Mouse (Mus musculus) cerebellum, postnatal 36 days (tissue): ENCODE data around the gene Sorcs3.

Experiments
- DNase-seq, 2 experiments: peaks; one replicate each; pipeline ENCODE4 v3.0.0; 2021 to 2022; ENCODE audit warnings: mixed read lengths in 2 of 2

Gene Sorcs3

DNA sequence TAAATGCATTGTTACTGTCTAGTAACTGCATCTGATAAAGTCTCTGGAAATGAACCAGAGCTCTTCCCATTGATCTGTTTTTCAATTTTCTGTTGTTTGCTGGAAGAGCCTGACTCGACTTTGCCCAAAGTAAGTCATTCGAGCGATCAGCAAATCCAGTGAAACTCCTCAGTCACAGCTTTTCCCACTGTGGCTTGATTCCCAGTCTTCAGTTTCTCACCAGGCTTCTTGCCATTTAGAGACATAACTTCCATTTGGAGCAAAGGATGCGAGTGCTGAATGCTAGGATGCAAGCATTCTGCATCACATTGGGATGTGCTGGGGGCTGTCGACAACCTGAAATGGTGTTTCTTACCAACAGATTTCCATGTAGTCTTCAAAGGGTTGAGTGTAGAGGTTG lies 521.8 kb downstream of the Sorcs3 start:
- DNase-seq: no peak

DNA sequence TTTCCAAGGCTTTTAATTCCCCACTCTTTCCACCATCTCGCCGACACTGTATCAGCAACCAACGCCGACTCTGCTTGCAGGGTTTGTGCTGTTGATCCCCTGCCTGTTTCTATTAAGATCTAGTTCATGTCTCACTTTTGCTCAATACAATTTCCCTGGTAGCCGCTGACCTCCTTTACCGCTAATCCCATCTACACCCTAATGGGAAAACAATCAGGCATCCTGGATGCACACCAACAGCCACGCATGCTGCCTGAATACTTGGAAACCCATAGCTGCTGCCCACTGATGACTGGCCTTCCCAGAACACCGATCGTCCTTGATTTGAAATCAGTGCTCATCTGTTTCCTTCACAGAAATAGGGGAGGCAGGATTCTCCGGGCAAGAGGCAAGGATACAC lies 525.9 kb downstream of the Sorcs3 start:
- peak in 1 of 2 experiments; percentile 4 for DNase-seq

DNA sequence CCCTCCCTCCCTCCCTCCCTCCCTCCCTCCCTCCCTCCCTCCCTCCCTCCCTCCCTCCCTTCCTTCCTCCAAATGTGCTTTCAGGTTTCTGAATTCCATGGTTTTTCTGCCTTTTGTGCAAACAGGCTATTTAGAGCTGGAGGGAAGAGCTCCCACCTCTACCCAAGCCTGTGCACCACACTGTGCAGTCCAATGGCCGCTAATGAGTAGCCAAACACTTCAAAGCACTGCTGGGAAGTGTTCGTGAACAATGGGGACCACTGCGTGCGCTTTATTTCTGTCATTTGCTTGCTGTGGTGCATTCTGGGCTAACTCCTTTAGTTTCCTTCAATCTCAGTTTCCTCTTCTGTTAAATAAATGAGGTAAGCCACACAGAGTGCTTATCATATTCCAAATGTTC lies 528.5 kb downstream of the Sorcs3 start:
- DNase-seq: no peak

DNA sequence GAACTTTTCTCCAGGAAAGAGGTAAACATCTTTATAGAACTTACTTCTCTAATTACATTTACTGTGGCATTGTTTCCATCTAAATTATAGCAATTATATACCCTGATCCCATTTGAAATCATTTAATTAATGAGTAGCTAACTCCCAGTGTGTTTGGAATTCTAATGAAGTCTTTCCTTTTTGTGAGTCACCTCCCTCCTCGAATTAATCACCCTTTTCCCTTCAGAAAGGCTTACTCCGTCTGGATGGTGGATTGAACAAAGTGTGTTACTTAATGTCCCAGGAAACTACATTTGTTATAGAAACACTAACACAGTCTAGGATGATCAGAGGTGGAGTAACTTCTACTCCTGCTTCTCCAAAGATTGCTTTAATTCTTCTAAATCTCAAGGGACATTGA lies 531.7 kb downstream of the Sorcs3 start:
- DNase-seq: no peak

DNA sequence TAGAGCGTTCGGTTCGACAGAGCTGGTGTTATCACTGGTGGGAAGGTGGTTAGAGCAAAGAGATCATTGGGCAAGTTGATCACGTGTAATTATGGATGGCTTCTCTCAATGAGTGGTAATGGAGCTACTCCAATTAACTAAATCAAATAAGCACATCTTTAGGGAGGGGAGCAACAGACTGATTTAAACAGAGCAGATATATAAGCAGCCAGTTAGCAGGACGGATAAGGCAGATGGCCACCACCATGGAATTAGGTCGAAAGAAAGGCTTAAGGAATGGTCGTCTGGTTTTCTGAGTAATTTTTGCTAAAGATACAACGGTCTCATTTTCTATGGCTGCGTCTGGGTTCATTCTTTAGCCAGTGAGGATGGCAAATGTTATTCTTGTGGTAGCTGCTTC lies 549.3 kb downstream of the Sorcs3 start:
- no peak for DNase-seq

DNA sequence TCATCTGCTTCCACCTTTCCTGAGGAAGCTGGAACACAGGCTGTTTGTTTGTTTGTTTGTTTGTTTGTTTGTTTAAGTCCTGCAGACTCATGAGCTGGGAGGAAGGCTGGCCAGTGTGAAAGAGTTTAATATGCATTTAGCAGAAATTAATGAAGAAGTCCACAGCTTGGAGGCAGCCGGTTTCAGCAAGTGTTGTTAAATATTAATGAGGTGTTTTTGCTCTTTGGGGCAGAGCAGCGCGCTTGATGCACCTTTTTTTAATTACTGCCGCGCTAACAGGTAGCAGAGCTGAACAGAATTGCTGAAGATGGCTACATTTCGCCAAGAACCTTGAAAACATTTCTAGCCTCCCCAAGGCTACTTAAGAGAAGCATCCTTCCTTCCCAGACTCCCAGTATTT lies 551.0 kb downstream of the Sorcs3 start:
- no peak for DNase-seq

DNA sequence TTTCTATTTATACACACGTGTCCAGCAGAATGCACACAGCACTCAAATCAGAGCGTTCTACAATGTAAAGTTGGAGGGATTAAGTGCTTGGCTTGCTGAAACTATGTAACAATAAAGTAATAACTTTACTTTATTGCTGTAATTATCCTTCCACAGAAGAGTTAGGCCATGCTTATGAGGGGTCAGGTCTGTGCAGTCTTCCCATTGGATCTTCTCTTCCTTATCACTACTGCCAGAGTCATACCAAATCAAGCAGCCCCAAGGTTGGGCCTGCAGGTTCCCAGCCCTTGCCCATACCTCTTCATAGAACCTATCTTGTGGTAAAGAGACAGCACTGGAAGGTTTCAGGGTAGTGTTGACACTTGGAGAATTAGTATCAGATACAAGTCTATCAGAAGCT lies 560.7 kb downstream of the Sorcs3 start:
- no peak for DNase-seq

DNA sequence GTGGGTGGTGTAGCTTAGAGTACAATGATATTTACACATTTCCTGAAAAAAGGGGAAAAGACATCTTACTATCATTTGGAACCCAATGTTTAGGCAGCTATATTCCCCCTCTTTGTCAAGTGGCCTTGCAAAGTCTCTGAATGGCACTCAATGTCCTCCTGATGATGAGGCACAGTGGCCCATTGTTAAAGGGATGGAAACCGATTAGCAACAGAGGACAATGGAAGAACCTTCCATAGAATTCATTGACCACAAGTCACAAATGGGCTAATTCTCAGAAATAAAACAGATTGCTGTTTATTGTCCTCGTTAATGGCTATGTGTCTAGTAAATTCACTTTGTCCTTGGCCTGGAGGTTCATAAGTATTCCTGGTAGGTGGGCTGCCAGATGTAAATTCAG lies 565.7 kb downstream of the Sorcs3 start:
- no peak for DNase-seq

DNA sequence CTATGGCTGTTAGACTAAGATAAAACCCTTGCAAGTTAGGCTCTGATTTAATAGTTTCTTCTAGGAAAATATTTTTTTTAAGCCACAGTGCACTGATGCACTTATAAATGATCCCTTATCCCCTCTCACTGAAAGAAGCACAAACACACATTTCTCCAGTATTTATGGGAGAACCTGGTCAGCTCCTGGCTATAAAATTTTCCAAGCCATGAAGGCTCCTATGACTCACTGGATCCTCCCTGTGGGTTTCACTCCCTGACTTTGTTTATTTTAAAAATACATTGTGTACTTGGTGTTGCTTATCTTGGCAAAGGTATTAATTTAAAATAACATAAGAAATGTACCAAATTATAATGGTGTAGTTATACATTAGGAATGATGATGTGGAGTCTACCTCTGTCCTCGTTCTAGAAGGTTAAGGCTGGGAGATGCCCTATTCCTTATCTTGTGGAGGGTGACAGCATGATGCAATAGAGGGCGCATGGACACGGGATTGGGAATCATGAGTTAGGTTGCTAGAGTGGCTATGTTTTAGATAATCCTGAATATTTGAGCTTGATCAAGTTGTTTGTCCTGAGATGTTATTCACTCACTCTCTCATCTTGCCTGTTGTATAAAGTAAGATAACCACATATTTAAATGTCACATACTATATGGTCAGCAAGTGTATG lies 573.4 kb downstream of the Sorcs3 start:
- no peak for DNase-seq

DNA sequence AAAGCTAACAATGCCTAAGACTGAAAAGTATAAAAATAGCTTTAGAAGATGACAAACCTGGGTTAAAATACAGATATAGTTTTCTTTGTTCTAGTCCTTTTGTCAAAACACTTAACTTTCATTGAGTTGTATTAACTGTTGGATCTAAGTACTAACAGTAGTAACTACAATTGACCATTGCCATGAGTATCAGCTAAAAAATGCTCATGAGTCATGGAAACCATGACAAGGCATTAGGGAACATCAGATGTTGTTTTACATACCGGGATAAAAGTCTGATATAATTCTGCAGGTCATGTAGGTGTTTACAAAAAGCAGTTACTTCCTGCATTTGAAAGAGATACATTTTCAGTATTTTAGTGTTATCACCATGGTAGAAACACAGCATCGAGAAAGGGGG lies 575.0 kb downstream of the Sorcs3 start:
- DNase-seq: no peak

DNA sequence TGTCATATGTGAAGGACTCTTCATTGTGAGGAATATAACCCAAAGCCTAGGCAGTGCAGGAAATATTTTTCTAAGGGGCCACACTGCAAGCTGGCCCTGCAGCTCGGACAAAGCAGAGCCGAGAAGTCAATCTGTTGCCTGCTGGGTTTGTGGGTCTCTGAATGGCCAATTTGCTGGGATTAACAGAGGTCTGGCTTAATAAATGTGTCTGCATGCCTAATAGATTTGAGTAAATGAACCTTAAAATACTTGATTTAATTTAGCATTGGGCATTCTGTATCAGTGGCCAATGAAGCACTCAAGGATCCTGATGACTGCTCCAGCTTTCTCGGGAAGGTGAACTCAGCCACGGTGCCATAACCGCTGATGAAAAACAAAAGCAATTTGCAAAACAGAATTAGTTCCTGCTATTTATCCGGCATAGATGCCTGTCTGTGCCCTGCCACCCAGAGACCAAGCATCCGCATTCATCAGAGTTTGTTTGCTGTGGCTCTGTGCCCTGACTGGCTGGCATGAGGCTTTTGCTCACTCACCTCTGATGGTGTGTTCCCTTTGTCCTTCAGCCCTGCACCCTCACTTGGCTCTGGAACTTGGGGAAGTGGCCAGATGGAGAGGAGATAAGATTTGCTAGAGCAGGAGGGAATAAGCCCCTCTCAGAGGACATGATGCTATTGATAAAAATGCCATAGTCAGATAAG lies 576.3 kb downstream of the Sorcs3 start:
- no peak for DNase-seq

DNA sequence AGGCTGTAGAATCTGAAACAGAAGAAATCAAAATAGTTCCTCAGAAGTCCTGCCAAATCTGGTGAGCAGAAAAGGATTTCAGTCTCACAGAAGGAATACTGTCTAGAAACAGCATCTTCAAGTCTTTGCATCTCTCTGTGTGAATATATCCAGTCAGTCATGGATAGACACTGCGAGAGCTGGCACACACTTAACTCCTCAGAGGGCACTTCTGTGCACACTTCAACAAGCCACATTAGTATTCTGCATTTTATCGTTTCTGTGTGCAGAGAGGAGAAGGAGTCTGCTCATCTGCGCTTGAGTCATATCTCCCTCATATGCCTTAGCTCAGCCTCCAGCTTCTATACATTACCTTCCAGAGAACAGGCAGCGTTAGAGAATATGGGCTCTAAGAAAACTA lies 581.4 kb downstream of the Sorcs3 start:
- DNase-seq: no peak

DNA sequence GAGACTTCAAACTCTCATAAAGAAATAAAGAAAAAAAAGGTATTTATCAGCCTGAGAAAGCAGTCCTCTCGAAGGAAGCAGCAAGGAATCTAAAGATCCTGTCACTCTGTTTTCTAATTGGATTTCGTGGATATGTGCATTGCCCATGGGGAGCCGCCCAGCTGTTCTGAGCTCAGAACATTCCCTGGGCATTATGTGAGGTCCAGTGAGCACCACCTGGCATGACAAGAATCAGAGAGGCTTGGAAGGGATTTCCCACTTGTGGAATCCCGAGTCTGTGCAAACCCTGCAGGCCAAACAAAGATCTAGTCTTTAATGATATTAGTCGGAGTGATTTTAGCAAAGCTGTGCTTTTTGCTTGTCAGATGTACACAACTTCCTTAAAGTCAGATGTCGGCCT lies 598.7 kb downstream of the Sorcs3 start:
- DNase-seq: no peak

DNA sequence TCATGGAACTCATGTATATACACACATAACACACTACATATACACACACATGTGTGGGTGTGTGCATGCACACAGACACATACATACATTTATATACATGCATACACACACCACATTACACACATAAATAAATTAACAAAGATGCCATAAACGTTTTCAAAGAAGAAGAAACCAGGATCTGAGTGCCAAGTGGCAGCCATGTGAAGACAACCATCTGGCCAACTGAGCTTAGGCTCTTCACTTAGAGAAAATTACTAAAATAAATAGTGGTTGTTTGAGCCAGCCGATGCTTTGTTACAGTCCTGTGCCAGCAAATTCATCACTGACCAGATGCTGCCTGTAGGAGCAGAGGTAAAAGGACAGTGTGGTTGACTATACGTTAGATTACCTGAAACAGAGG lies 605.7 kb downstream of the Sorcs3 start:
- DNase-seq: no peak

DNA sequence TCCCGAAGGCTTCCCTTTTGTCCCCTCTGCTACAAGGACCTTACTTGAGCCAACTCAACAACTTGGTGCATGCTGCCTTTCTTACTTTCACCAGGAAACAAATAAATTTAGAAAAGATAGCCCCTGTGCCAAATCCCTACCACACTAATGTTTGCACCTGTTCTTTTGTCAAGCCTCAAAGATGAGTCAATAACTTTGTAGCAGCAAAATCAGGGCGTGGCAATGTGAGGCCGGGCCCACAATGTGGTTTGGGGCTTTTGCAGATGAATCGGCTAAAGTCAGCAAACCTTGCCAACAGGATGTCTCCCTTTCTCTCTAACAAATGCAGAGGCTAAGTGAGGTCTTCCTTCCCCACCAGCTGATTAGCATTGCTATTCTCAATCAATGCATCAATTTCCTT lies 608.0 kb downstream of the Sorcs3 start:
- no peak for DNase-seq

DNA sequence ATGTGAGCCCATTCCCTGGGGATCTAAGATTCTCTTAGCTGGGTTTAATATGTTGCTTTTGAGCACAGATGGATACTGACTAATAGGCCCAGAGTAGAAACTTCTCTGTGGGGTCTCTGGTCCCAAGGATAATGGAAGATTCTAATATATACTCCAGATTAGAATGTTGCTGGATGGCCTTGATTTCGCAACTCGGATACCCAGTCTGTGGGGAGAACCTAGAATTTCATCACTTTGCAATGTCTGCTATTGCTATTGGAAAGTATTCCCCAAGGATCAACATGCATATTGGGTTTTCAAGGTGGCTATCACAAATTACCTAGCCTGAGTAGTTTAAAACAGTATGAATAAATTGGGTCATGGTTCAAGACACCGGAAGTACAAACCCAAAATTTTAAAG lies 609.2 kb downstream of the Sorcs3 start:
- DNase-seq: no peak

DNA sequence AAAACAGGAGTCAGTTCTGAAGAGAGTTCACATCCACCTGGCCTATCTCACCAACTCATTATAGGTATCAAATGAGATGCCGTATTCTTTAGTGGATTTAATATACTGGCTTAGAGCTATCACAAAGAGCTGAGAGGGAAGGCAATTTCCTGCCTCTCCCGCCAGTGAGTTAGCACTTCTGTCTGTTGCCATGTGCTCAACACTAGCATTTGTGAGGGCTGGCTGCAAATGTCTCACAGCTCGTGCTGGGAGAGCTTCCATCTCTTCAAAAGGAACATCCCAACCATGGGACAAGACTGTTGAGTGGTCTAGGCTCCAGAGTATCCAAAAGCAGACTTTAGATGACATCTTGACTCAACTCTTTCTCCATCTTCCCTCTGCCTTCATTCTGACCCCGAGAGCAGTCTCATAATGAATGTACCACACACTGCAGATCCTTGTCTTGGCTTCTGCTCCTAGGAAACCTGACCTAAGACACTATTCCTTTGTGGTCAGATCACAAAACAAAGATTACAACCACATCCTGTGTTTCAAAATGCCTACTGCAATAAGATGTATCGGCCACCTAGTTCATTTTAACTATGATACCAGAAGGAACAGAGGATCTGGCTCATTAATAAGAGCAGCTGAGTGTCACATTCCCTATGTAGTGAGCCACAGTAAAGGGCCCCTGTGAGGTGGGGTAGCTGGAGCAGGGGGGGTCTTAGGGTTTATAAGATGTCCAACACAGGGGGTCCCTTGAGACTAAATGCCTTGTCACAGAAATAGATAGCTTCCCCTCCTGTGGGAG lies 614.9 kb downstream of the Sorcs3 start:
- DNase-seq: no peak

DNA sequence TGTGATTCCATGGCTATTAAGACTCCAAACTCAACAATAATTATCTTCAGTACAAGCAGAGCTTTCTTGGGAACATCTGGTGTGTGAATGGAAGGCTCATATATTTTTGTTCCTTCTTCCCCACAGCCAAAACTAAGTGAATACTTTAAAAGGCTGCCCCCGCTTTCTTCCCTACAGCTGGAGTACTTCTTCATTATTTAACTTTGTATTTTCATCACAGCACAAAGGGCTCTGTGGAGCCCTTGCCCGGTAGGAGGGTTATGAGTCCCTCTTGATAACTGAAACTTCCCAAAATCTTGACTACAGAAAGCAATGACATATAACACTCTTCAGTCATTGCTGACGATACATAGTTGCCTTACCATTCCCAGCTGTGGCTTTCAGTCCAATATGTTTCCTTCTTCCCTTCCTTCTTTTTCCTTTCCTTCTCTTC lies 615.5 kb downstream of the Sorcs3 start:
- no peak for DNase-seq

DNA sequence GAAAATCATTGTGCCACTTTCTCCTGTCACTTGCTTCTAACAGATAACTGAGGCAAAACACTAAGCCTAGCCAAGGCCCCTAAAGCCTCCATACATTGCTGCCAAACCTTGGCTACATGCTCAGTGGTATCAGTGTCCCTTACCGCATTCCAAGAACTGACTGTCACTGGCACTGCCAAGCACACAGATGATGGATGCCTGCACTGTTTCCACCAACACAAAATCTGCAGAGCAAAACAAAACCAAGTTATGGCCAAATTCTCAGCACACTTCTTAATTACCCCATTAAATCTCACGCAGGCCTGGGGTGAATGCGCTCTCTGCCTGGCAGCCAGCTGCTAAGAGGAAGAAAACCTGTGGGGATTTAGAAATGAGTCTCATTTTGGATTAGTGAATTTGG lies 628.5 kb downstream of the Sorcs3 start:
- no peak for DNase-seq

DNA sequence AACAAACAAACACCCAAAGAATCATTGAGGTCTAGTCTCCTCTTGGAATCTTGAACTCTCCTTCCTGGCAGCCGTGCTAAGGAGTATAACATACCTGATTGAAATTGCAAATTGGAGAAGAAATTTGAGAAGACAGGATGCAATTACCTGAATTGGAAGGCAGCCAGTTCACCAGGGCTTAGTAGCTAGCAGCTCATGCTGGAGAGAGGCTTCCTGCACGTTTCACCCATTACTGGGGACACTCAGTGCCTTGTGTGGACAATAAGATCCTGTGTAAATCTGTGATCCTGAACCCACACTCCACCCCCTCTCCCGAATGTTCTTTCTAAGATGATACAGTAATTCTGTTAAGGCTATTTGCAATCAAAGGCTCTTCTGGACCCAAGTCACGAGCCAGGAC lies 633.6 kb downstream of the Sorcs3 start:
- no peak for DNase-seq

DNA sequence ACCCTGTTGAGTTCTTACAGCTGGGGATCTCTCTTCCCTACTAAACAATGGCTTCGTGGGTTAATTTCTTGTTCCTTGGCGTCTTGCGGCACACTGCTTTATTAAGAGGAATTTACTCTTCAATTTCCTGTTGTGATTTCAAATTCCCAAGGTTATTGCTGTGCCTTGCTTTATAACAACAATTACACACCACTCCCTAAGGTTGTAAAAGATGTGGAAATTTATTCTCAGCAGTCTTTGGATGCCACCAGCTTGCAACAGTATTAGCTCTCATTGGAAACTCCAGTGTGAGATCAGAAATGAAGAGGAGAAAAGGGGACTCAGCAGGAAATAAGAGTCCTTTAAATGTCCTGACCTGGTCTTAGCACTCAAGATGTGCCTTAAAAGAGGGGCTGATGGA lies 641.9 kb downstream of the Sorcs3 start:
- no peak for DNase-seq

DNA sequence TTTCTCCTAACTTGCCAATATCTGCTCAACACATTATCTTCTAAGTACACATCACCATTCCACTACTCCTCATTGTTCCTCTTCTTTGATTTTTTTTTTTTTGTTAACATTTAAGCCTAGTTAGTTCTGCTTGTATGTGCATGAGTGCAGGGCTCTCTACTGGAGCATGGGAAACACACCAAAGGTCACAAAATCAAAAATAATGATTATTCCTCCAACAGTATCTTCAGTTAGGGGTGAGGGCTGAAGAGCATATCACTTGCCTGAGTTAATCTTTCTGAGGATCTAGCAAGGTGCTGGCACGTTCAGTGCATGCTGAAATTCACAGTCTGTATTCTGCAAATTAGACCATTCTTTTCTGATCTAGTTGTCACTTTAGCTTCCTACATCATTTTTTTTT lies 644.6 kb downstream of the Sorcs3 start:
- no peak for DNase-seq
